Mouse (Mus musculus) bone marrow, adult 2 months (tissue): ENCODE data around the gene Ccdc6. TPM values are rescaled to one million over a fixed set of nuclear protein-coding genes. Genes with fewer than 3 reads are reported as not detected.

Source experiments
- H3K27ac ChIP-seq: fragments of 200-500 bp; 2 replicates; pipeline ENCODE4 v1.5.1; 2012; ENCODE audit warnings: low read depth, mild to moderate bottlenecking, control low read depth, inconsistent platforms, low read length; ENCODE audit not compliant: control insufficient read depth, poor library complexity, insufficient read depth
- H3K4me1 ChIP-seq: fragments of 200-500 bp; 2 replicates; pipeline ENCODE4 v1.6.1; 2011; ENCODE audit warnings: low read length; ENCODE audit not compliant: control insufficient read depth, insufficient read depth
- H3K4me3 ChIP-seq: fragments of 200-500 bp; replicated peaks from 2 replicates; pipeline ENCODE3; 2011; ENCODE audit warnings: mild to moderate bottlenecking, low read depth, low read length, control low read depth; ENCODE audit not compliant: control insufficient read depth
- CTCF ChIP-seq: fragments of 200-500 bp; IDR thresholded peaks from 2 replicates; pipeline ENCODE4 v1.5.1; 2011; ENCODE audit warnings: low read length, control low read depth; ENCODE audit not compliant: control insufficient read depth, insufficient read depth
- POLR2A ChIP-seq: fragments of 200-500 bp; IDR thresholded peaks from 2 replicates; pipeline ENCODE4 v1.6.1; 2011; ENCODE audit warnings: low read depth, mild to moderate bottlenecking, control low read depth, low read length, borderline replicate concordance; ENCODE audit not compliant: control insufficient read depth
- WGBS: fragments of 180-500 bp; shearing (Covaris S2); methylation state at CpG from one replicate; pipeline ENCODE4 v1.1.7; 2018; 5-methylcytosine and 5-hydroxymethylcytosine counted together
- polyA plus RNA-seq: library from polyadenylated mRNA; stranded (reverse); fragments of >200 nt; gene quantifications from 2 replicates; pipeline ENCODE4 v1.2.4, GENCODE M21; 2011; ENCODE audit warnings: low replicate concordance; ENCODE audit not compliant: missing spikeins, insufficient read depth, insufficient read length

The Ccdc6 gene
- polyA plus RNA-seq, 1 experiment, result 19.1 TPM

GRCm38 (mm10) chr10:70066497-70067168, 30.3 kb upstream of the Ccdc6 start:
- Histone ChIP-seq H3K4me1 (no peaks in the 10 kb centered on the region), H3K4me3 (no peak overlapping the region), H3K27ac (no peak overlapping the region)
- no peak for TF ChIP-seq POLR2A
- no peak for TF ChIP-seq CTCF
- 66% methylated on average over 8 of the region's 8 CpGs for WGBS

DNA sequence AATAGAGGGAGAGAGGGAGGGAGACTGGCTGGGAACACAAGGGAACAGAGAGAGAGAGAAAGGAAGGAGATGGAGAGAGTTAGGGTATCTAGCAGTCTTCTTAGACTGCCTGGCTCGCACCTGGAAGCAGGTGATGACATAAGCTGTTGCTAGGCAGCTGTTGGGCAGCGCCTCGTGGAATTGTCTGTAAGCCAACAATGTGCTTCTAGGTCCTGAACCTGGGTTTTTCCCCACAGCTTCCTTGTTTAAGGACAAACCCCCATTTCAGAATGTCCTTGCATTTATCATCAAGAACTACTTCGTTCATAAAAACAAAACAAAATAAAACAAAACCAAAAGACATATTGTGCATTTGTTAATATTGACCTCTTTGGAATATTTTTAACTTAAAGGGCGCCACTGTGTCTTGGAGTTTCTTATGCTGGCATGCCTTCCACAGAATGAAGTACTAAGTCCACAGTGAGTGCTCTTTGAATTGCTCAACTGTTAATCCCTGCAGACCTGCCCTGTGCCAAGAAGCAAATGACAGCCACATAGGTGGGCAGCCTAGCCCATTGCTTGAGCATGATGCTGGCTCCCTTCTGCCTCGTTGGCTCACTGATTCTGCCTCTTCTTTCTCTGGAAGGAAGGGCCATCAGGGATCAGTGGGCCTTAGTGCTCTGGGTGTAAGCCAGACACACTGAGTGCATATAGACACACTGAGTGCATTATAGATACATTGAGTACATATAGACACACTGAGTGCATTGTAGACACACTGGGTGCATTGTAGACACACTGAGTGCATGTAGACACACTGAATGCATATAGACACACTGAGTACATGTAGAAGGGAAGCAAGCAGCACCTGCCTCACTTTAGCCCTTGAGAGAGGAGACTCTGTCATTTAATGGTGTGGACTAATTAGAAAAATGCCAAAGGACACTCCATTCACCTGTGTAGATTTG, 29.5 kb upstream of the Ccdc6 start:
- Histone ChIP-seq H3K4me1 (no peaks in the 10 kb centered on the region), H3K27ac (no peak overlapping the region), H3K4me3 (no peak overlapping the region)
- 59% methylated on average over 6 of the region's 6 CpGs for WGBS
- TF ChIP-seq CTCF, result no peak
- TF ChIP-seq POLR2A, result no peak

- WGBS, result 70% methylated on average over 6 of the region's 6 CpGs
- Histone ChIP-seq H3K27ac (no peak overlapping the region), H3K4me1 (no peaks in the 10 kb centered on the region), H3K4me3 (no peak overlapping the region)
- TF ChIP-seq POLR2A (no peak), CTCF (no peak)
Observed at GRCm38 (mm10) chr10:70069321-70069720, 27.6 kb upstream of the Ccdc6 start.

DNA sequence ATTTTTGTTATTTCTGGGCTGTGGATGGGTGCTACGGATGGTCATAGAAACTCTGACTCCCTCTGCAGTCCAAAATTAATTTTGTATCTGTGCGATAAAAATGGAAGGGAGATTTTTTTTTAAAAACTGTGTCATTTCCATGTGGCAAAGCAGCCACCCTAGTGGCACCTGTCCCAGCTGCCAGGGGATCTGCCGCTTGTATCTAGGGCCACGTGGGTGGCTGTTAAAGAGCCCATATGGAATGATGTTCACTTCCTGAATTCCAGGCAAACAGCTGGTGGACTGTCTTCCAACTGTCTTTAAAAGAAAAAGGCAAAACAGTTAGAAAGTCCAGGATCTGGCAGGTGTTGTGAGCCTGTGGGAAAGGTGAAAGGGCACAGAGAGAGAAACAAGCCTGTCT, 25.6 kb upstream of the Ccdc6 start:
- Histone ChIP-seq H3K27ac (no peak overlapping the region), H3K4me1 (no peaks in the 10 kb centered on the region), H3K4me3 (no peak overlapping the region)
- TF ChIP-seq POLR2A (no peak), CTCF (no peak)
- WGBS, result 84% methylated on average over 4 of the region's 4 CpGs

- TF ChIP-seq POLR2A (no peak), CTCF (no peak)
- 67% methylated on average over 4 of the region's 4 CpGs for WGBS
Observed at GRCm38 (mm10) chr10:70077452-70077851, 19.5 kb upstream of the Ccdc6 start.

GRCm38 (mm10) chr10:70080908-70081307, 16.0 kb upstream of the Ccdc6 start:
- Histone ChIP-seq H3K27ac (no peak overlapping the region), H3K4me1 (no peaks in the 10 kb centered on the region), H3K4me3 (no peak overlapping the region)
- no peak for TF ChIP-seq POLR2A
- WGBS, result 55% methylated on average over 8 of the region's 8 CpGs

More at GRCm38 (mm10) chr10:70077452-70077851, 19.5 kb upstream of the Ccdc6 start:
- Histone ChIP-seq H3K27ac (no peak overlapping the region), H3K4me3 (no peak overlapping the region), H3K4me1 (no peaks in the 10 kb centered on the region)

DNA sequence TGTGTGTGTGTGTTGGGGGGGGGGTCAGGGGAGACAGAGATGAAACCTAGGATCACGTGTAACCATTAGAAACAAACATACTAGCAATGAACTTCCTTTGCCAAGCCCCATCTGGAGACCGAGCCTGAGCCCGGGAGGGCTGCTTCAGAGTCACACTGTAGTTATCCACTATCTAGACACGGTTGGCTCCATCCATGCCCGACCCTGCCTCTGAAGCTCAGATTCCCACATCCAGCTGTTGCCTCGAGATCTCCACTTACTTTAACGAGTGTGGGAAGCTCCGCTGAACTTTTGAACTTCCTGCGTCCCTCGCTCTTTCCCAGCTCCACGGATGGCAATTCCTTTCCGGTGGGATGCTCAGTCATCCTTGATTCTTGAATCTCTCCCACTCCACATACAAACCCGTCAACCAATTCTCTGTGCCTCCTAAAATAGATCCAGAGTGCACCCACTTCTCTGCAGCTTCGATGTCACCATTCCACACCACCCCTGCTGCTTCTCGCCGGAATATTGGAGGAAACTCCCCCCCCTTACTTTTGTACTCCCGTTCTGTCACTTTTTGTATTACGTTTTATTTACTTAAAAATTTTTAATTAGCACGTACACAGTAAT, 15.3 kb upstream of the Ccdc6 start:
- Histone ChIP-seq H3K4me3 (no peak overlapping the region), H3K27ac (no peak overlapping the region), H3K4me1 (no peaks in the 10 kb centered on the region)
- 74% methylated on average over 19 of the region's 19 CpGs for WGBS
- TF ChIP-seq POLR2A (no peak), CTCF (no peak)

- Histone ChIP-seq H3K27ac (no peak overlapping the region), H3K4me1 (no peaks in the 10 kb centered on the region), H3K4me3 (no peak overlapping the region)
- no peak for TF ChIP-seq POLR2A
- no peak for TF ChIP-seq CTCF
- 85% methylated on average over 5 of the region's 5 CpGs for WGBS
Observed at GRCm38 (mm10) chr10:70083241-70083640, 13.7 kb upstream of the Ccdc6 start.
